Mouse (Mus musculus): ENCODE measurements around the gene Gstm4. TPM values are rescaled to one million over a fixed set of nuclear protein-coding genes. Genes with fewer than 3 reads are reported as not detected.

Gene Gstm4
- polyA plus RNA-seq, 1 experiment from 2014 or later: 12.1 TPM

DNA sequence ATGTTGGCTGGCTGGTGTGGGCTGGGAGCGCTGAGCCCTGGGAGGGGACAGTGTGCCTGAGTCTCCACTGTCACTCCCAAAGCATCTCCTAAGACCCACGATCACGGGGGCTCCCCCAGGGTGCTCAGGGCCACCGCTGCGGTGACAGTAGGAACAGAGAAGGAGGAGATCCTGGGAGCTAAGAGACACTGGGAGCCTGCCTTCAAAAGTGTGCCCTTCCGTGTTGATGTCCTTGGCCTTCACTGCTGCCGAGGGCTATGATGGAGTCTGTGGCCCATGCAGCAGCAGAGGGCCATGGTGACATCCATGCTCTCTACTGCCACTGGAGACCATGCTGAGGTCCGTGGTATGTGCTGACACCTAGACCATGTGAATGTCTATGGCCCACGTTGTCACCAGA lies 20.9 kb upstream of the Gstm4 start:
- no peaks in the 10 kb centered on the region for H3K27me3 ChIP-seq
- no peak for ATAC-seq (ENCODE audit: low FRiP score)
- 78% methylated on average over 9 of the region's 9 CpGs for WGBS

DNA sequence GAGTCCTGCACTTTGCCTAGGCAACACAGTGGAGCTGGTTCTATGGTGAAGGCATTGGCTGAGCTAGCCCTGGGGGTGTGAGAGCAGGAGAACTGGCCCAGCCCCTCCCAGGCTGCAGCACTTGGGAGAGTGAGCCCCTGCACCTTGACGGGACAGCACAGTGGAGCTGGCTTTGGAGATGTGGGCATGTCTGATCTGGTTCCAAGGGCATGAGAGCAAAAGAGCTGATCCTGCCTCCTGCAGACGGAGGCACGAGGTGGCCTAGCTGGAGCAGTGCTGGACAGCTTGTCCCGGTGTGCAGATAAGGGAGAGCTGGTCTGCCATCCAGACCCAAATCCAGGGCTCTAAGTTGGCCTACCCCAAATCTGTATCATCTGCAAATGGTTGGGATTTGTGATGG lies 20.0 kb upstream of the Gstm4 start:
- WGBS: 82% methylated on average over 4 of the region's 4 CpGs
- H3K36me3 ChIP-seq: no peaks in the 10 kb centered on the region
- H3K4me1 ChIP-seq: no peaks in the 10 kb centered on the region
- H3K9me3 ChIP-seq (replicated peaks): no peaks in the 10 kb centered on the region
- no peak for ATAC-seq (ENCODE audit: low FRiP score)
- no peaks in the 10 kb centered on the region for H3K27me3 ChIP-seq
- H3K4me2 ChIP-seq (replicated peaks): no peak overlapping the region
- no peak overlapping the region for H3K9ac ChIP-seq
- H3K4me3 ChIP-seq: no peak overlapping the region
- no peak overlapping the region for H3K27ac ChIP-seq

More for the DNA sequence above, 20.9 kb upstream of the Gstm4 start:
- H3K9ac ChIP-seq: no peak overlapping the region
- H3K36me3 ChIP-seq: no peaks in the 10 kb centered on the region
- no peaks in the 10 kb centered on the region for H3K9me3 ChIP-seq (replicated peaks)
- no peaks in the 10 kb centered on the region for H3K4me1 ChIP-seq
- H3K27ac ChIP-seq: no peak overlapping the region
- no peak overlapping the region for H3K4me2 ChIP-seq (replicated peaks)
- H3K4me3 ChIP-seq: no peak overlapping the region

- H3K4me3 ChIP-seq: no peak overlapping the region
- no peak overlapping the region for H3K4me2 ChIP-seq (replicated peaks)
- WGBS: 86% methylated on average over 8 of the region's 8 CpGs
- ATAC-seq (ENCODE audit: low FRiP score): no peak
- no peaks in the 10 kb centered on the region for H3K9me3 ChIP-seq (replicated peaks)
- no peak overlapping the region for H3K9ac ChIP-seq
- no peak overlapping the region for H3K27ac ChIP-seq
- no peaks in the 10 kb centered on the region for H3K4me1 ChIP-seq
- no peaks in the 10 kb centered on the region for H3K36me3 ChIP-seq
- H3K27me3 ChIP-seq: no peaks in the 10 kb centered on the region
These were observed 18.0 kb upstream of the Gstm4 start for GRCm38 (mm10) chr3:108062648-108063047.

GRCm38 (mm10) chr3:108061420-108061819 lies 16.7 kb upstream of the Gstm4 start:
- WGBS: 26% methylated on average over 7 of the region's 7 CpGs
- Histone ChIP-seq H3K4me3 (no peak overlapping the region), H3K4me1 (no peaks in the 10 kb centered on the region), H3K36me3 (no peaks in the 10 kb centered on the region), H3K4me2 (replicated peaks) (no peak overlapping the region), H3K27ac (no peak overlapping the region), H3K27me3 (no peaks in the 10 kb centered on the region), H3K9ac (no peak overlapping the region), H3K9me3 (replicated peaks) (no peaks in the 10 kb centered on the region)
- no peak for ATAC-seq (ENCODE audit: low FRiP score)

- no peak overlapping the region for H3K27ac ChIP-seq
- no peak for ATAC-seq (ENCODE audit: low FRiP score)
- H3K36me3 ChIP-seq: no peaks in the 10 kb centered on the region
- H3K4me3 ChIP-seq: no peak overlapping the region
- WGBS: 93% methylated on average over 5 of the region's 5 CpGs
- H3K4me2 ChIP-seq (replicated peaks): no peak overlapping the region
- no peaks in the 10 kb centered on the region for H3K4me1 ChIP-seq
- H3K9ac ChIP-seq: no peak overlapping the region
- H3K27me3 ChIP-seq: no peaks in the 10 kb centered on the region
- H3K9me3 ChIP-seq (replicated peaks): no peaks in the 10 kb centered on the region
These were observed 5.8 kb upstream of the Gstm4 start for GRCm38 (mm10) chr3:108050493-108050892.

- no peaks in the 10 kb centered on the region for H3K36me3 ChIP-seq
- no peaks in the 10 kb centered on the region for H3K9me3 ChIP-seq (replicated peaks)
- no peak overlapping the region for H3K27ac ChIP-seq
- no peak overlapping the region for H3K9ac ChIP-seq
- H3K4me3 ChIP-seq: no peak overlapping the region
- H3K27me3 ChIP-seq: no peaks in the 10 kb centered on the region
- H3K4me1 ChIP-seq: peaks cover 6% of the 10 kb centered on the region
- no peak for ATAC-seq (ENCODE audit: low FRiP score)
- no peak overlapping the region for H3K4me2 ChIP-seq (replicated peaks)
- 87% methylated on average over 3 of the region's 3 CpGs for WGBS
These were observed 3.6 kb upstream of the Gstm4 start for GRCm38 (mm10) chr3:108048306-108048705.

DNA sequence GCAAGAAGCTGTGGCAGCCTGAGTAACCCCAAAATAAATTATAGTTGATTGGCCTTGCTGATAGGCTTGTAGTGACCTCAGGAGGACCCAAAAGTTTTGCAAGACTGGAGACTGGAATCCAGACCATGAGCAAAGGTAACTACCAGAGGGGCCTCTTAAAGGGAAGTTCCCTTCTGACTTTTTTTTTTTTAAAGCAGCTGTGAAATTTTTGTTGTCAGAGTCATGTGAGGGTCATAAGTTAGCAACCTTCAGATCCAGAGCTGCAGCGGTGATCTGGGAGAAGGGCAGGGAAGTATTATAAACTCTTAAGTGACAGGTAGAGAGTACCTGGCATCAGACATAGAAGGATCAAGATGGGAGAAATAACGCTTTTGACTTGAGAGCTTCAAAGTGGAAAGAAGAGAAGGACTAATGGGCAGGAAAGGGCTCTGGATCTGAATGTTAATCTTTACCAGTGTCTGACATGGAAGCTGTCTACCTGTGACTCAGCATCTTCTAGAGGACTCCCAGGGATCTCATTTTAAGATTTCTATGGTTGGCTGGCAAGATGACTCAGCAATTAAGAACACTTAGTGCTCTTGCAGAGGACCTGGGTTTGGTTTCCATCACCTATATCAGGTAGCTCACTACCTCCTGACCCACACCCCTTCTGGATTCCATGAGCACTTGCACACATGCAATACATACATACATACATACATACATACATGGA lies 2.4 kb upstream of the Gstm4 start:
- no peak overlapping the region for H3K4me3 ChIP-seq
- no peak overlapping the region for H3K4me2 ChIP-seq (replicated peaks)
- H3K27me3 ChIP-seq: no peaks in the 10 kb centered on the region
- no peaks in the 10 kb centered on the region for H3K9me3 ChIP-seq (replicated peaks)
- no peak overlapping the region for H3K9ac ChIP-seq
- H3K36me3 ChIP-seq: no peaks in the 10 kb centered on the region
- 91% methylated on average over 2 of the region's 2 CpGs for WGBS
- peaks cover 6% of the 10 kb centered on the region for H3K4me1 ChIP-seq
- no peak for ATAC-seq (ENCODE audit: low FRiP score)
- no peak overlapping the region for H3K27ac ChIP-seq

- Histone ChIP-seq H3K4me1 (no peaks in the 10 kb centered on the region), H3K27ac (no peak overlapping the region), H3K4me3 (no peak overlapping the region), H3K36me3 (no peaks in the 10 kb centered on the region), H3K27me3 (no peaks in the 10 kb centered on the region), H3K9ac (no peak overlapping the region), H3K4me2 (replicated peaks) (no peak overlapping the region), H3K9me3 (replicated peaks) (no peaks in the 10 kb centered on the region)
- WGBS: 68% methylated on average over 5 of the region's 5 CpGs
- no peak for ATAC-seq (ENCODE audit: low FRiP score)
These were observed 11.5 kb downstream of the Gstm4 start for GRCm38 (mm10) chr3:108033156-108033555.

GRCm38 (mm10) chr3:108032113-108032512 lies 12.6 kb downstream of the Gstm4 start:
- no peak overlapping the region for H3K4me2 ChIP-seq (replicated peaks)
- ATAC-seq (ENCODE audit: low FRiP score): no peak

GRCm38 (mm10) chr3:108028641-108029365 lies 15.9 kb downstream of the Gstm4 start:
- WGBS: 58% methylated on average over 4 of the region's 4 CpGs

More at GRCm38 (mm10) chr3:108032113-108032512, 12.6 kb downstream of the Gstm4 start:
- Histone ChIP-seq H3K4me3 (no peak overlapping the region), H3K4me1 (no peaks in the 10 kb centered on the region), H3K36me3 (no peaks in the 10 kb centered on the region), H3K27me3 (no peaks in the 10 kb centered on the region), H3K9ac (no peak overlapping the region), H3K9me3 (replicated peaks) (no peaks in the 10 kb centered on the region), H3K27ac (no peak overlapping the region)

DNA sequence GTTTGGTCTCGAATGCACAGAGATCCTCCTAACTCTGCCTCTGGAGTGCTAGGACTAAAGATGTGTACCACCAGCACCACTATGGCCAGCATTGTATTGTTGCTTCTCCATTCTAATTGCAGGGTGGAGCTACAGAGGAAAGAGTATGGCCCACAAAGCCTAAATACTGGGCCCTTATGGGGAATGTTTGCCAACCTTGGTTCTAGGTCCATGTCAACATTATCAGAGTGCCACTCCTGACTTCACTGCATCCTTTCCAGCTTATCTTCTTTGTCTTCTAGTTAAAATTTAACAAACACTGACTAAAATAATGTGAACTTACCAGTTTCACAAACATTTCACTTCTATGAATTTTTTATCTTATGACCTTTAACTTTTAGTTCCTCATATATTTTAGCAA lies 18.1 kb downstream of the Gstm4 start:
- H3K4me1 ChIP-seq: no peaks in the 10 kb centered on the region
- no peaks in the 10 kb centered on the region for H3K9me3 ChIP-seq (replicated peaks)
- no peaks in the 10 kb centered on the region for H3K36me3 ChIP-seq
- no peak overlapping the region for H3K4me3 ChIP-seq
- 93% methylated on average over 1 of the region's 1 CpGs for WGBS
- H3K27ac ChIP-seq: no peak overlapping the region
- no peak for ATAC-seq (ENCODE audit: low FRiP score)
- H3K4me2 ChIP-seq (replicated peaks): no peak overlapping the region
- no peaks in the 10 kb centered on the region for H3K27me3 ChIP-seq
- H3K9ac ChIP-seq: no peak overlapping the region

More at GRCm38 (mm10) chr3:108028641-108029365, 15.9 kb downstream of the Gstm4 start:
- Histone ChIP-seq H3K36me3 (no peaks in the 10 kb centered on the region), H3K4me3 (no peak overlapping the region), H3K27ac (no peak overlapping the region), H3K4me1 (no peaks in the 10 kb centered on the region), H3K9ac (no peak overlapping the region), H3K4me2 (replicated peaks) (no peak overlapping the region), H3K9me3 (replicated peaks) (no peaks in the 10 kb centered on the region), H3K27me3 (no peaks in the 10 kb centered on the region)
- ATAC-seq (ENCODE audit: low FRiP score): no peak

DNA sequence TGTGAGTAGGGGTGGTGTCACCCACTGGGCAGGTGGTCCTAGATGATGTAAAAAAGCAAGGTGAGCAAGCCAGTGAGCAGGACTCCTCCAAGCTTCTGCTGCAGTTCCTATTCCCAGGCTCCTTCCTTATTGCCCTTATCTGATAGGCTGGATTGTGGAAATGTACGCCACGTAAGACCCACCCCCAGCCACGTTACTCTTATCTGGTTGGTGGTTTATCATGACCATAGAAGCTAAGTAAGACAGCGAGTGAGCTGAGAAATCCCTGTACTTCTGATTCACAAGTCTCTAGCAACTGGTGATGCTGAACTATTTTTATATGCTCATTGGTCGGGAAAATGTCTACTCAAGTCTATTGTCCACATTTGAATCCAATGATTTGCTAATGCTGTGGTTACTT lies 18.6 kb downstream of the Gstm4 start:
- Histone ChIP-seq H3K36me3 (no peaks in the 10 kb centered on the region), H3K27ac (no peak overlapping the region), H3K4me2 (replicated peaks) (no peak overlapping the region), H3K27me3 (no peaks in the 10 kb centered on the region), H3K4me3 (no peak overlapping the region), H3K9ac (no peak overlapping the region), H3K4me1 (no peaks in the 10 kb centered on the region), H3K9me3 (replicated peaks) (no peaks in the 10 kb centered on the region)
- WGBS: 79% methylated on average over 5 of the region's 5 CpGs
- no peak for ATAC-seq (ENCODE audit: low FRiP score)

DNA sequence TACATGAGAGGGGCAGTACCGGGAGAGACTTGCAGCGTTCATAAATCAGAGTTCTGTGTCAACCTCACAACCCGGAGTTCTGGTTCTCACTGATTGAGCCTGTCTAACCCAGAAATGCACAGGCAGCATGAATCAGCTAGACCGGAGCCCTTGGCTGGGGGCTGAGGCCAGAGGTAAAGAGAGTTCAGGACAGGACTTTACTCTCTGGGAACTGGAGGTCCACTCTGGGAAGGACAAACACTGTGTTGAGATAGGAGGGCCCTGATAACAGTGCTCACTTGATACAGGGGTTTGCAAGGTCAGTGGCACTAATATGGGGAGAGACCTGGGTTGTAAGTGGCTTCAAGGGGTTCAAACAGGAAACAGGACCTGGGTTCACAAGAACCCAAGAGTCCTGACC lies 19.4 kb downstream of the Gstm4 start:
- WGBS: 83% methylated on average over 4 of the region's 4 CpGs
- no peaks in the 10 kb centered on the region for H3K4me1 ChIP-seq
- H3K4me3 ChIP-seq: no peak overlapping the region
- H3K9ac ChIP-seq: no peak overlapping the region
- H3K4me2 ChIP-seq (replicated peaks): no peak overlapping the region
- no peaks in the 10 kb centered on the region for H3K27me3 ChIP-seq
- H3K9me3 ChIP-seq (replicated peaks): no peaks in the 10 kb centered on the region
- H3K27ac ChIP-seq: no peak overlapping the region
- no peaks in the 10 kb centered on the region for H3K36me3 ChIP-seq
- no peak for ATAC-seq (ENCODE audit: low FRiP score)
